Comparison of ENCODE assay signal across 12 mouse cellular contexts in the genomic region with DNA sequence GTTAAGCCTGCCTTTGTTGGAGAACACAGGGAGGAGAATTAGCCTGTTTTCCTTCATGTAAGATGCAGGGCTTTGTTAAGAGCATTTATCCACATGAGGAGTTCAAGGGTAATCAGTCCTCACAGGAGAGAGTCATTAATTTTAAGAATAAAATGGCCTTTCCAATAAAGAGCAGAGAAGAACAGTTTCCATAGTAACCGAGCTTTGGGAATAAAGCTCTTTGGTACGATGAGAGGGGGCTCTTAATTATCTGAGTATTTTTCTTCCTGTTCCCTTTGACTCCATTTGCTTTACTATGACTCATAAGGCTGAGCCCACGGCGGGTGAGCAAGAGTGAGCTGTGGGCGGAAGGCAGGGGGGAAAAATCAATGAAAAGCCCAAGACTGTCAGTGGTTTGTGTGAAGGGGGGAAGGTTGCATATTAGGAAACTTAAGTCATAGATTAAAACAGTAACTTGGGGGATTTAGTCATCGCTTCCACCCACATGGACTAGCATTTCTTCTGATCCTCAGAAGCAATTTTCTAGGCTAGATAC.
DNase-seq lines count a peak whose midpoint lies in the region; ATAC-seq and TF ChIP-seq lines count a peak whose summit lies in the region.
"Had no signal": no experiment of that assay in that cellular context is flagged by ENCODE, and none has a peak within 500 bp of the region (broad histone marks: within the 10 kb centered on the region; RNA-seq: fewer than 3 reads in every experiment).

No protein-coding gene starts in this region.

- no peaks in the 10 kb centered on the region for H3K4me1 ChIP-seq in forebrain, embryonic 11.5 days (replicated peaks; ENCODE audit: control insufficient read depth, insufficient read depth, low read length)
- H3K4me1 ChIP-seq in forebrain, embryonic 10.5 days = peaks cover 25% of the 10 kb centered on the region
- H3K4me1 ChIP-seq in midbrain, embryonic 12.5 days = peaks cover 8% of the 10 kb centered on the region; the same call in 1 of the 2 replicates
- H3K4me1 ChIP-seq in stomach, postnatal 0 days (replicated peaks; ENCODE audit: control insufficient read depth, insufficient read depth) = no peaks in the 10 kb centered on the region
- H3K4me1 ChIP-seq: kidney, embryonic 15.5 days had no signal

- no peaks in the 10 kb centered on the region for H3K36me3 ChIP-seq in forebrain, embryonic 11.5 days (ENCODE audit: control insufficient read depth, insufficient read depth, low read length)
- peaks cover 8% of the 10 kb centered on the region; the same call in 1 of the 2 replicates for H3K36me3 ChIP-seq in forebrain, embryonic 10.5 days (replicated peaks)
- no peaks in the 10 kb centered on the region for H3K36me3 ChIP-seq in midbrain, embryonic 12.5 days
- no peaks in the 10 kb centered on the region; the same call in 1 of the 2 replicates for H3K36me3 ChIP-seq in stomach, postnatal 0 days (ENCODE audit: control insufficient read depth, insufficient read depth, low read length)
- H3K36me3 ChIP-seq: heart, embryonic 15.5 days had no signal

- H3K9me3 ChIP-seq in forebrain, embryonic 11.5 days (ENCODE audit: control insufficient read depth, low read length) = no peaks in the 10 kb centered on the region
- H3K9me3 ChIP-seq in forebrain, embryonic 10.5 days = no peaks in the 10 kb centered on the region; the same call in 1 of the 2 replicates
- H3K9me3 ChIP-seq in midbrain, embryonic 12.5 days = no peaks in the 10 kb centered on the region
- H3K9me3 ChIP-seq in stomach, postnatal 0 days (ENCODE audit: control insufficient read depth, low read length) = no peaks in the 10 kb centered on the region
- H3K9me3 ChIP-seq: heart, embryonic 15.5 days; kidney, embryonic 15.5 days had no signal

- TF ChIP-seq CTCF in stomach, postnatal 0 days (IDR thresholded peaks at IDR 0.05; ENCODE audit: low read depth) = no peak

- no peak overlapping the region for H3K4me2 ChIP-seq in forebrain, embryonic 11.5 days (ENCODE audit: low read depth, low read length, severe bottlenecking)
- no peak overlapping the region for H3K4me2 ChIP-seq in midbrain, embryonic 12.5 days (replicated peaks)
- no peak overlapping the region for H3K4me2 ChIP-seq in stomach, postnatal 0 days (replicated peaks; ENCODE audit: low read depth)
- H3K4me2 ChIP-seq: heart, embryonic 15.5 days; kidney, embryonic 15.5 days had no signal

- no peak for TF ChIP-seq EP300 in stomach, postnatal 0 days (optimal IDR thresholded peaks at IDR 0.05)

- H3K27ac ChIP-seq in forebrain, embryonic 11.5 days (ENCODE audit: low read depth, low read length) = no peak overlapping the region
- no peak overlapping the region for H3K27ac ChIP-seq in forebrain, embryonic 10.5 days
- H3K27ac ChIP-seq in midbrain, embryonic 12.5 days (replicated peaks) = no peak overlapping the region
- no peak overlapping the region for H3K27ac ChIP-seq in stomach, postnatal 0 days (replicated peaks)
- H3K27ac ChIP-seq: heart, embryonic 15.5 days; kidney, embryonic 15.5 days had no signal

- ATAC-seq in forebrain, embryonic 11.5 days (replicated peaks; ENCODE audit: low FRiP score) = peak; percentile 88
- ATAC-seq in midbrain, embryonic 12.5 days (ENCODE audit: low FRiP score, low read depth) = peak; percentile 71
- ATAC-seq in stomach, postnatal 0 days (ENCODE audit: low FRiP score, low TSS enrichment) = no peak

- 24% methylated on average over 6 of the region's 6 CpGs for WGBS in forebrain, embryonic 11.5 days
- WGBS in forebrain, embryonic 10.5 days = 38% methylated on average over 6 of the region's 6 CpGs
- WGBS in midbrain, embryonic 12.5 days = 36% methylated on average over 6 of the region's 6 CpGs
- 53% methylated on average over 6 of the region's 6 CpGs for WGBS in stomach, postnatal 0 days

- intact Hi-C loops in gastrocnemius, postnatal 36 days (cut with DNase I) = no loop called here

- no peak overlapping the region for H3K4me3 ChIP-seq in forebrain, embryonic 11.5 days (ENCODE audit: low read depth, low read length)
- no peak overlapping the region for H3K4me3 ChIP-seq in forebrain, embryonic 10.5 days
- H3K4me3 ChIP-seq in midbrain, embryonic 12.5 days = no peak overlapping the region
- no peak overlapping the region for H3K4me3 ChIP-seq in stomach, postnatal 0 days (ENCODE audit: low read depth, low read length)
- H3K4me3 ChIP-seq: heart, embryonic 15.5 days; kidney, embryonic 15.5 days had no signal

- peak; percentile 55 for DNase-seq in forebrain, embryonic 11.5 days (ENCODE audit: low spot score)
- no peak for DNase-seq in forebrain, embryonic 10.5 days (ENCODE audit: extremely low spot score, low spot score)
- peak; percentile 69 for DNase-seq in 3T3-L1 (ENCODE audit: low read depth, low spot score)
- DNase-seq in fibroblast of lung, adult 2 months (ENCODE audit: low read depth) = peak; percentile 73
- no peak for DNase-seq in kidney, postnatal 36 days
- no peak for DNase-seq in stomach, postnatal 0 days (ENCODE audit: low spot score)
- DNase-seq in gastrocnemius, postnatal 36 days = no peak
- DNase-seq: cerebellum, adult 2 months had no signal

- H3K27me3 ChIP-seq in forebrain, embryonic 11.5 days (ENCODE audit: control insufficient read depth, insufficient read depth, low read length) = no peaks in the 10 kb centered on the region
- H3K27me3 ChIP-seq in forebrain, embryonic 10.5 days (ENCODE audit: poor library complexity, severe bottlenecking) = peaks cover 19% of the 10 kb centered on the region; the same call in 1 of the 2 replicates
- no peaks in the 10 kb centered on the region for H3K27me3 ChIP-seq in midbrain, embryonic 12.5 days
- no peaks in the 10 kb centered on the region for H3K27me3 ChIP-seq in stomach, postnatal 0 days (ENCODE audit: control insufficient read depth, insufficient read depth, low read length)
- H3K27me3 ChIP-seq: CH12.LX; heart, embryonic 15.5 days; kidney, embryonic 15.5 days had no signal

- no peak overlapping the region for H3K9ac ChIP-seq in forebrain, embryonic 11.5 days (ENCODE audit: low read length)
- no peak overlapping the region for H3K9ac ChIP-seq in midbrain, embryonic 12.5 days (replicated peaks)
- H3K9ac ChIP-seq in stomach, postnatal 0 days (ENCODE audit: low read length) = no peak overlapping the region
- H3K9ac ChIP-seq: heart, embryonic 15.5 days; kidney, embryonic 15.5 days had no signal

Comparison
In these comparisons a context has a peak if more than half of its experiments do, and no peak if none do; other contexts are left out.
1. DNase-seq: peak in forebrain, embryonic 11.5 days (single experiment), 3T3-L1 (single experiment) and fibroblast of lung, adult 2 months (single experiment); none in forebrain, embryonic 10.5 days (single experiment), kidney, postnatal 36 days (0 of 2), stomach, postnatal 0 days (single experiment) and gastrocnemius, postnatal 36 days (0 of 2).